Mouse (Mus musculus) urinary bladder, postnatal 25 days (tissue): ENCODE data around the gene Tekt5.
A peak's percentile ranks its signal among the peaks of the same experiment; 100 is the strongest.

Experiments
- DNase-seq: peaks from one replicate; pipeline ENCODE4 v3.0.0; 2022; ENCODE audit warnings: low spot score

Tekt5 gene

GRCm38 (mm10) chr16:10379531-10379930 is 15.8 kb downstream of the Tekt5 start:
- no peak for DNase-seq

GRCm38 (mm10) chr16:10377286-10377685 is 18.0 kb downstream of the Tekt5 start:
- DNase-seq: no peak

GRCm38 (mm10) chr16:10374254-10375011 is 20.9 kb downstream of the Tekt5 start:
- peak; percentile 68 for DNase-seq

- no peak for DNase-seq
Measured at GRCm38 (mm10) chr16:10372372-10372771, 22.9 kb downstream of the Tekt5 start.

GRCm38 (mm10) chr16:10369996-10370395 is 25.3 kb downstream of the Tekt5 start:
- DNase-seq: no peak

GRCm38 (mm10) chr16:10369468-10369934 is 25.8 kb downstream of the Tekt5 start:
- no peak for DNase-seq

- peak; percentile 51 for DNase-seq
Measured at GRCm38 (mm10) chr16:10366240-10367217, 28.8 kb downstream of the Tekt5 start.

- no peak for DNase-seq
Measured at GRCm38 (mm10) chr16:10365796-10366195, 29.5 kb downstream of the Tekt5 start.

- no peak for DNase-seq
Measured at GRCm38 (mm10) chr16:10363061-10363460, 32.2 kb downstream of the Tekt5 start.

- no peak for DNase-seq
Measured at GRCm38 (mm10) chr16:10359241-10359640, 36.0 kb downstream of the Tekt5 start.

- DNase-seq: peak; percentile 67
Measured at GRCm38 (mm10) chr16:10358010-10358934, 37.0 kb downstream of the Tekt5 start.

- DNase-seq: no peak
Measured at GRCm38 (mm10) chr16:10355004-10355403, 40.3 kb downstream of the Tekt5 start.

GRCm38 (mm10) chr16:10351050-10351636 is 44.1 kb downstream of the Tekt5 start:
- no peak for DNase-seq

GRCm38 (mm10) chr16:10349876-10350275 is 45.4 kb downstream of the Tekt5 start:
- no peak for DNase-seq

- no peak for DNase-seq
Measured at GRCm38 (mm10) chr16:10349436-10349835, 45.9 kb downstream of the Tekt5 start.

- DNase-seq: no peak
Measured at GRCm38 (mm10) chr16:10347551-10347950, 47.7 kb downstream of the Tekt5 start.

- DNase-seq: no peak
Measured at GRCm38 (mm10) chr16:10341110-10341509, 54.2 kb downstream of the Tekt5 start.

- DNase-seq: no peak
Measured at GRCm38 (mm10) chr16:10339930-10340329, 55.4 kb downstream of the Tekt5 start.

- no peak for DNase-seq
Measured at GRCm38 (mm10) chr16:10338601-10339000, 56.7 kb downstream of the Tekt5 start.

- DNase-seq: no peak
Measured at GRCm38 (mm10) chr16:10337422-10338197, 57.7 kb downstream of the Tekt5 start.
